Mouse (Mus musculus): Measurements from ENCODE around the gene Wnt9a.
"Not testable (repeated sequence)": the region's sequence is repeated elsewhere in the genome, so short reads cannot be mapped to it uniquely, and the experiment has no call there.

Wnt9a gene

DNA sequence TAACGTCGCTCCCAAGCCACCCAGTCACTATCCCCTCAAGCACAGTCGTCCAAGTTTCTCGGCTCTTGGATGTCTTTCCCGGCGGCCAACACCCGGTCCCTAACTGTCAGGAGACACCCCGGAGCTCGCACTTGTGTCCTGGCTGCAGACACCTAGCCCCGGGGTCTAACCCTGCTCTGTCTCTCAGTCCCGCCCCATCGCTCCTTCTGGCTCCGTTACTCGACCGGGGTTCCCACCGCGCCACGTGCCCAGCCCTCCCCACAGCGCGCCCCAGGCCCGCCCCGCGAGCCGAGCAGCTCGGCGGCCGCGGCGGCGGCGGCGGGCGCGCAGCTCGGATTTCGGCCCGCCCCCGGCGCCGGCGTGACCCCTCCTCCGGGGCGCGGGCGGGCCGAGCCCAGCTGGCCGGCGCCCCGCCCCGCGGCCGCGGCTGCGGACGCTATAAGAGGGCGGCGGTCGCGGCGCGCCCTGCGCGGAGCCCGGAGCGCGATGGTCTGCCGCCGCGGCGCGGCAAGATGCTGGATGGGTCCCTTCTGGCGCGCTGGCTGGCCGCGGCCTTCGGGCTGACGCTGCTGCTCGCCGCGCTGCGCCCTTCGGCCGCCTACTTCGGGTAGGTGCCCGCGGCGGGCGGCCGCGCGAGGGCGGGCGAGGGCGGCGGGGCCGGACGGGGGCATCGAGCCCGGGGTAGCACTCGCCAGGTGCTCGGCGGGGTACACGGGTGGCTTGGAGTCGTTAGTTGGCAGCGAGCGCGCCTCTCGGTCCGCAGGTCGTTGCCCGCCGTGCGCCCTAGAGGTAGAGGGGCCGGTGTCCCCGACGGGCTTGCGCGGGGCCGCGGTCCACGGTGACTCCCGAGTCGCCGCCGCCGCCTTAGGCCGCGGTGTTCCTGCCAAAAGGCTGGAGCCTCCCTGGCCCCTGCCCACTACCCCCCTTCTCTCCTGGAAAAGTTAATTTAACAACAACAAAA lies at the start of gene Wnt9a:
Gene Wnt9a, plus strand, starts transcription at position 468 of the 961 bp plus-strand sequence.
- DNase-seq (ENCODE audit: low spot score) = peak; percentile 66

GRCm38 (mm10) chr11:59259647-59260046 lies 47.1 kb upstream of the Wnt9a start:
- DNase-seq (ENCODE audit: low spot score) = no peak

DNA sequence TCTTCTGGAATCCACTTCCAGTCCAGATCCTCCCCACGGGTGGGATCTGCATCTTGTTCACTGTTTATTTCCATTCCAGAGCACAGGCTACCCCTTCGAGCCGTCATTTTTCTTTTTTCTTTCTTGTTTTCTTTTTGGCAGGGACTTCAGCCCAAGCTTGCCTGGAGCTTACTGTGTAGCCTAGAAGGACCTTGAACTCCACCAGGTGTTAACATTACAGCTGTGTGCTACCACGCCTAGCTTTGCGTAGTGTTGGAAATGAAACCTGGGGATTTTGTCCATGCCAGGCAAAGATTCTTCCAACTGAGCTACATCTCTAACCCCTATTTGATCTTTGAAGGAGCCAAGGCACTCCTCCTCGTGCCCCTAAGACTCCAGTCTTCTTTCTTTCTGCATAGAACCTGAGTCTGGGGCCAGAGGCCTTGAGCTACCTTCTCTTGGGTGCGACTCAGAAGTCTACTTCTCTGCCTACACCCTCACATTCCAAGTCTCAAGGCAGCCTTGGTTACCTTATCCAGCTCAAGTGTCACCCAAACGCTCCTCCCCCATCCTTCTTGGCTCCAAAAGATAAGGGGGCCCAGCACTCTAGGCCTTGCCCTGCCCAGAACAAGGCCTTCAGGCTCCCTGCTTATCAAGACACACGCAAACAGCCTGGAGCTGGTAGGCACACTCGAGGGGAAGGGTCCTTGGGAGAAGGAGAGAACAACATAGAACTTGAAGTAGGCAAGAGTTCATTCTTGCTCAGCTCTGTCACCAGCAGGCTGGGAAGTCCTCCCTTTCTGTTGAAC lies 45.8 kb upstream of the Wnt9a start:
- DNase-seq (ENCODE audit: low spot score) = no peak

- no peak for DNase-seq (ENCODE audit: low spot score)
Measured at GRCm38 (mm10) chr11:59262308-59262707, 44.4 kb upstream of the Wnt9a start.

DNA sequence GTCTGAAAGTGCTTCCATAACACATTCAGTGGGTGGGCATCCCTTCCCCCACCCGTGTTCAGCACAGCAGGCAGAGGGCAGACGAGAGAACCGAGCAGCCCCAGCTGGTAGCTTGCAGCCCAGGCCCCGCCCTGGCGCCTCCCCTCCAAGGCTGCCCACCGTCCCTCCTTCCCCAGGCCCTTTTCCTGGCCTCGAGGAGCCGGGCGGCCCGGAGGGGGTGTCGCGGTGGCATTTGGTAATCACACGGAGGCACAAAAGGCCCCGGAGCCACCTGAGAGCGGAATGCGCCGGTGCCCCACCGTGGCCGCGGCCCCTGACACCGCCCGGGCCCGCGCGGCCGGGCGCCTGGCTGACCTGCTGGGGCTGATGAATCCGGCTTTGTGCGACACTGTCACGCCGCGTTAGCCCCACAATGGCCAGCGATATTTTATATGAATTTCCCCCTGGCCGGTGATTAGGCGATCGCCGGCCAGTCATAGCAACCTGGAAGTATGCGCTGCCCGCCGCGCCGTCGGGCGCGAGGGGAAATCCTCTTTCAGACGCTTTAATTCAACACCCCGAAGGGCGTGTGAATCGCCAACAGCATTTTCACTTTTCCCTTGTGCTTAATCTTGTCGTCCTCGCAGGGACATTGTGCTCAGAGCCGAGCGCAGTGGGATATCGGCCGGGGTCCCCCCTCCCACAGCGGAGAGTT lies 42.7 kb upstream of the Wnt9a start:
- peak; percentile 21 for DNase-seq (ENCODE audit: low spot score)

- DNase-seq (ENCODE audit: low spot score) = no peak
Measured at GRCm38 (mm10) chr11:59264593-59264992, 42.1 kb upstream of the Wnt9a start.

DNA sequence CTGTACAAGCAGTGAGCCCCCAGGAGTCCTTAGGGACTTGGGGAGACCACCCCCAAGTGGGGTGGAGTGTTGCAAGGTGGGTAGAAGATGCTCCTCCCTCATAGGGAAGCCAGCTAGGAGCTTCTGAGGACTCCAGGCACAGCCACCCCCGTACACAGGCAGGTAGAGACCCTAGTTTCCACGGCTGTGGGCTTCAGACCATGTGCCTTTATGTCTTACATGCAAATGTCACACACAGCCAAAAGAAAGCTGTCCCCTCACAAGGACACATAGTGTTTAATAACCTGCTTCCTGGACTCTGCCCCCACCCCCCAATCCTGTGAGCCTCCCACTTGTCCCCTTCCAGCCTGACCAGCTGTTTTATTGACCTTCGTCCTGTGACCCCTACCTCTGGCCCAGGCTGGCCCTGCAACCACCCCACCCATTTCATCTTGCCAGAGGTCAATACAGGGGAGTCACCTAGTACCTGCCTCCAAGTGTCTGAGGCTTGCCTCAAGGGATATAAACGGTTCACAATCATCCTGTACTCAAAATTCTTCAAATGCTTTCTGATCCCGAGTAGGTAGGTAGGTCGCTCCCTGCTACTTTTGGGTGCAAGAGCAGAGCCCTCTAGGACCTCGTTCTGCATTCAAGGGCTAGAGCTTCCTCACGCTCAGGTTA lies 41.4 kb upstream of the Wnt9a start:
- no peak for DNase-seq (ENCODE audit: low spot score)

- DNase-seq (ENCODE audit: low spot score) = no peak
Measured at GRCm38 (mm10) chr11:59266727-59267126, 40.0 kb upstream of the Wnt9a start.

- no peak for DNase-seq (ENCODE audit: low spot score)
Measured at GRCm38 (mm10) chr11:59274184-59274583, 32.5 kb upstream of the Wnt9a start.

DNA sequence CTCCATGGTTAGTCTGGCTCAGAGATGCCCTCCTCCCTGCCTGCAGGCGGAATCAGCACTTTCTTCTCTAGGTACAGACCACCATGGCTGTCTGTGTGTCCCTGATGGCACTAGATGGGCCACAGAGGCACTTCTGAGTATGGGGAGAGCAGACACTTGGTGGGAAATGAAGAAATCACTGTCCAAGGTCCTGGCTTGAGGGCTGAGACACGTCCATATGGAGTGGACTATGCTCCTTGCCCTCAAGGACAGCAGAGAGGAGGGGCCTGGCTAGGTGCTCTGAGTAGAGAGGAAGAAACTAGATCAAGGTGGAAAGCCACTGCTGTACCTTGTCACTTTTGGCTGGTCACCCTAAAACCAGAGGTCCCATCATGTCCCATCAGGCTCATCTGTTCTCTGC lies 29.9 kb upstream of the Wnt9a start:
- no peak for DNase-seq (ENCODE audit: low spot score)

DNA sequence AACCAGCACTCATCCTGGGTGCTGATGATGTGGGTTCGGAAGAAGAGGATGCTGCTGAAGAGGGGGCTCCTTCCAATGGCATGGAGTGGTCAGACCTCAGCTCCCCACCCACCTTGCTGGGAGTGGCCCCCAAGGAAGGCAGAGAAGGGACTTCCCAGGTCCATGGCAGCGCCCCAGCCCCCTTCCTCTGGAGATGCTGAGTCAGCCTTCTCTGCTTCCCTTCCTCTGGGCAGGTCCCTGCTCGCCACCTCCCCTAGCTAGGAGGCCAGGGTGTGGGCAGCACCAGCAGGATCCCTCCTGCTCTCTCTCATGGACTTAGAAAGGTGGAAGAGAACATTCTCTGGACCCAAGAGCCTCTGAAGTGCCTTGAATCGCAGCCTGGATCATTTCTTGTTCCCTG lies 28.7 kb upstream of the Wnt9a start:
- no peak for DNase-seq (ENCODE audit: low spot score)

- no peak for DNase-seq (ENCODE audit: low spot score)
Measured at GRCm38 (mm10) chr11:59282111-59282510, 24.6 kb upstream of the Wnt9a start.

- peak; percentile 80 for DNase-seq (ENCODE audit: low spot score)
Measured at GRCm38 (mm10) chr11:59282933-59283332, 23.8 kb upstream of the Wnt9a start.

GRCm38 (mm10) chr11:59284146-59284545 lies 22.6 kb upstream of the Wnt9a start:
- DNase-seq (ENCODE audit: low spot score) = peak; percentile 68

DNA sequence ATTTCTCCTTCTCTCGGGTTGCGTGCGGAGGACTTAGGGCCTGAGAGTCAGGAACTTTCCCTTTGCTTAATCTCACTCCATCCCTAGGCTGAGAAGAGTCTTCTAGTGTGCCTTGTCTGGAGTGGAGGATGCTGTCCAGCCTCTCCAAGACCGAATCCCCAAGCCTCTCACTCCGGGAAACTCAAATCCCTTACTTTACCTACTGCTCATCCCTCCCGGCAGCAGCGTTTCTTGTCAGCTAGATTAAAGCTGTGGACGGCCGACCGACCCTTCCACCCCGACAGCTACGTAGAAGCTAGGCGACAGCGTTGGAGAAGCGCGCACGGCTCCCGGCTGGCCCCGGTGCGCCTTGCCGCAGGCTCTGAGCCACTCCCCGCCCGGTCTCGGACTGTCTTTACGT lies 17.0 kb upstream of the Wnt9a start:
- DNase-seq (ENCODE audit: low spot score) = no peak

- no peak for DNase-seq (ENCODE audit: low spot score)
Measured at GRCm38 (mm10) chr11:59290702-59291303, 15.9 kb upstream of the Wnt9a start, which contains the start of gene Wnt3a. TSS of gene Wnt3a (minus strand) at chr11:59290752.

DNA sequence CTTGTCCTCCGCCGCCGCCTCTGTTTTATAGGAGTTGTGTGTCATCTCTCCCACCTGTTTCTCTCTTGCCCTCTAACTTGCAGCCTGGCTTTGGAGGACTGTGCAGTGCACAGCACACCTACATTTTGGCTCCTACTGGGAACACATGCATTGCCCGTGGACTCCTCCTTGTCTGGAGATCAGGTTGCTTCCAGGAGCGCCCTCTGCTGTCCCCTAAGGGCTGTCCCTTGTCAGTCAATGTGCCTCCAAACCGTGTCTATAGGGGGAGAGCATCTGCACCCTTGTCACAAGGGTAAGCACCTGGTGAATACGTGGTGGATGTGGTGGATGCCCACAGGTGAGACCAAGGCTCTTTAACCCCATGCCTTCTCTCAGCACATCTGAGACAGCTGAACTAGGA lies 13.1 kb upstream of the Wnt9a start:
- DNase-seq (ENCODE audit: low spot score) = peak; percentile 73

GRCm38 (mm10) chr11:59297941-59298340 lies 8.8 kb upstream of the Wnt9a start:
- peak; percentile 62 for DNase-seq (ENCODE audit: low spot score)

- DNase-seq (ENCODE audit: low spot score) = no peak
Measured at GRCm38 (mm10) chr11:59300185-59300584, 6.5 kb upstream of the Wnt9a start.

DNA sequence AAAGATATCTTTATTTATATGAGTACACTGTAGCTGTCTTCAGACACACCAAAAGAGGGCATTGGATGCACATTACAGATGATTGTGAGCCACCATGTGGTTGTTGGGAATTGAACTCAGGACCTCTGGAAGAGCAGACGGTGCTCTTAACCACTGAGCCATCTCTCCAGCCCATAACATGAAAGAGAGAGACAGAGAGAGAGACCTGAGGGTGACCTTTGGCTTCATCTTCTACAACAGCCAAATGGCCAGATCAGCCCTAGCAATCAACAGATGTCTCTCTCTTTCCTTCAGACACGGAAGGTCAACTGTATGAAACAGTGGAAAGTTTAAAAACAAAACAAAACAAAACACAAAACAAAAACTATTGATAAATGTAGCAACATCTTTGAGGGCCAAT lies 5.7 kb upstream of the Wnt9a start:
- not testable (repeated sequence) for DNase-seq (ENCODE audit: low spot score)
